Mouse (Mus musculus): ENCODE data around the gene Gm29582.
"Not testable (repeated sequence)": the region's sequence is repeated elsewhere in the genome, so short reads cannot be mapped to it uniquely, and the experiment has no call there.

Gene Gm29582

DNA sequence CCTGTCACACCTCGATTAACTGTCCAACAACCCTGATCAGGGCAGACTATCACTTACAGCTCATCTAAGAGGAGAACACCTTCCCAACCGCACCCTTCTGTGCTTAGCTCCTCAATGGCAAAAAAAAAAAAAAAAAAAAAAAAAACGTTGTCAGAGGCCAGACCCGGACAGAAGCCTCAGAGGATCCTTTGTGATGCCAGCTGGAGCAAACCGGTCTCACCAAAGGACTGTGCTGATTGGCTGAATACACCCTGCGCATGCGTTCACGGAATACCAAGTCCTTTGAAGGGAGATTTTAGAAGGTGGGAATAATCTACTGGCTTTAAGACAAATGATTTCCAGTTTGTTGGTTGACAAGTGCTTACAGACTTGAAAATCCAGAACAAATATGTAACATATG lies at the start of gene Gm29582:
Gene Gm29582, minus strand, starts transcription at position 101 of the 400 bp plus-strand sequence.
- DNase-seq (ENCODE audit: low spot score in 2 of 2), result not testable (repeated sequence)

All from natural killer cell, adult 2 months (primary cell).